Mouse (Mus musculus): Measurements from ENCODE around the gene Olfr224. TPM values are rescaled to one million over a fixed set of nuclear protein-coding genes. Genes with fewer than 3 reads are reported as not detected.
"Not testable (repeated sequence)": the region's sequence is repeated elsewhere in the genome, so short reads cannot be mapped to it uniquely, and the experiment has no call there.

Gene Olfr224
- not detected for total RNA-seq (2021)
- long read RNA-seq, experiment 1 = 0 reads
- long read RNA-seq, experiment 2 = 0 reads

- DNase-seq (ENCODE audit: low spot score) = peak; percentile 12
Observed at GRCm38 (mm10) chr11:58570405-58570804, at the start of gene Olfr224. TSS of gene Olfr224 (minus strand) at chr11:58570553.

- no peak for DNase-seq (ENCODE audit: low spot score)
Observed at GRCm38 (mm10) chr11:58618793-58619192, 48.4 kb upstream of the Olfr224 start.

GRCm38 (mm10) chr11:58618369-58618768, 48.0 kb upstream of the Olfr224 start:
- DNase-seq (ENCODE audit: low spot score) = no peak

GRCm38 (mm10) chr11:58615975-58616374, 45.6 kb upstream of the Olfr224 start, which contains the start of gene 2210407C18Rik:
TSS of gene 2210407C18Rik (minus strand) at chr11:58616075.
- no peak for DNase-seq (ENCODE audit: low spot score)

- no peak for DNase-seq (ENCODE audit: low spot score)
Observed at GRCm38 (mm10) chr11:58614526-58614925, 44.2 kb upstream of the Olfr224 start.

- no peak for DNase-seq (ENCODE audit: low spot score)
Observed at GRCm38 (mm10) chr11:58613359-58613758, 43.0 kb upstream of the Olfr224 start.

- DNase-seq (ENCODE audit: low spot score) = no peak
Observed at GRCm38 (mm10) chr11:58607030-58607429, 36.7 kb upstream of the Olfr224 start.

GRCm38 (mm10) chr11:58606177-58606919, 36.0 kb upstream of the Olfr224 start:
- no peak for DNase-seq (ENCODE audit: low spot score)

GRCm38 (mm10) chr11:58605228-58605627, 34.9 kb upstream of the Olfr224 start:
- no peak for DNase-seq (ENCODE audit: low spot score)

- no peak for DNase-seq (ENCODE audit: low spot score)
Observed at GRCm38 (mm10) chr11:58604688-58605087, 34.3 kb upstream of the Olfr224 start.

- no peak for DNase-seq (ENCODE audit: low spot score)
Observed at GRCm38 (mm10) chr11:58602800-58603560, 32.6 kb upstream of the Olfr224 start.

- no peak for DNase-seq (ENCODE audit: low spot score)
Observed at GRCm38 (mm10) chr11:58602062-58602461, 31.7 kb upstream of the Olfr224 start.

- no peak for DNase-seq (ENCODE audit: low spot score)
Observed at GRCm38 (mm10) chr11:58597837-58598236, 27.5 kb upstream of the Olfr224 start.

GRCm38 (mm10) chr11:58594814-58595213, 24.5 kb upstream of the Olfr224 start, which contains the start of gene Olfr324:
TSS of gene Olfr324 (plus strand) at chr11:58595114.
- DNase-seq (ENCODE audit: low spot score) = no peak

- no peak for DNase-seq (ENCODE audit: low spot score)
Observed at GRCm38 (mm10) chr11:58588620-58589250, 18.4 kb upstream of the Olfr224 start.

- peak; percentile 48 for DNase-seq (ENCODE audit: low spot score)
Observed at GRCm38 (mm10) chr11:58587898-58588348, 17.6 kb upstream of the Olfr224 start.

- no peak for DNase-seq (ENCODE audit: low spot score)
Observed at GRCm38 (mm10) chr11:58578636-58579035, 8.3 kb upstream of the Olfr224 start.

GRCm38 (mm10) chr11:58577430-58577829, 7.1 kb upstream of the Olfr224 start, which contains the start of gene Olfr325:
TSS of gene Olfr325 (plus strand) at chr11:58577730.
- no peak for DNase-seq (ENCODE audit: low spot score)

- DNase-seq (ENCODE audit: low spot score) = no peak
Observed at GRCm38 (mm10) chr11:58555536-58555935, 14.8 kb downstream of the Olfr224 start, which contains the start of gene Olfr328. TSS of gene Olfr328 (minus strand) at chr11:58555636.

GRCm38 (mm10) chr11:58546322-58546721, 24.0 kb downstream of the Olfr224 start, which contains the start of gene Olfr329-ps:
TSS of gene Olfr329-ps (minus strand) at chr11:58546422.
- peak; percentile 10 for DNase-seq (ENCODE audit: low spot score)

- DNase-seq (ENCODE audit: low spot score) = not testable (repeated sequence)
Observed at GRCm38 (mm10) chr11:58534736-58535135, 35.6 kb downstream of the Olfr224 start, which contains the start of gene Olfr330. TSS of gene Olfr330 (minus strand) at chr11:58534836.
